Mouse (Mus musculus): ENCODE data around the gene Baz1a. TPM values are rescaled to one million over a fixed set of nuclear protein-coding genes. Genes with fewer than 3 reads are reported as not detected.

Baz1a gene
- polyA plus RNA-seq, 1 experiment from 2014 or later, result 32.3 TPM

- Histone ChIP-seq H3K9me3 (replicated peaks) (no peaks in the 10 kb centered on the region), H3K27ac (no peak overlapping the region)
- DNase-seq, result no peak
These were observed 169.7 kb downstream of the Baz1a start for GRCm38 (mm10) chr12:54844415-54844814.

More at GRCm38 (mm10) chr12:54844415-54844814, 169.7 kb downstream of the Baz1a start:
- no peak for ATAC-seq (ENCODE audit: low read depth)
- no peak overlapping the region for H3K9ac ChIP-seq
- no peaks in the 10 kb centered on the region for H3K27me3 ChIP-seq
- H3K36me3 ChIP-seq, result no peaks in the 10 kb centered on the region
- no peaks in the 10 kb centered on the region for H3K4me1 ChIP-seq (replicated peaks)
- H3K4me2 ChIP-seq, result no peak overlapping the region
- no peak overlapping the region for H3K4me3 ChIP-seq (replicated peaks)

Other genes with a start within 250 kb of the Baz1a start
- gene Snx6, start 218.6 kb downstream of the Baz1a start, polyA plus RNA-seq (2015; fragmentation: Nextera tagmentation; extraction: Ambion mirVana), result 60.1 and 72.8 TPM in 2 replicates
- 37.1 and 44.2 TPM in 2 replicates for gene Cfl2, start 151.5 kb downstream of the Baz1a start, polyA plus RNA-seq (2015; fragmentation: Nextera tagmentation; extraction: Ambion mirVana)
- not detected in 2 replicates for gene Gm20403, start 27.8 kb downstream of the Baz1a start, polyA plus RNA-seq (2015; fragmentation: Nextera tagmentation; extraction: Ambion mirVana)
- 30.6 and 32.9 TPM in 2 replicates for gene 2700097O09Rik, start 65.8 kb upstream of the Baz1a start, polyA plus RNA-seq (2015; fragmentation: Nextera tagmentation; extraction: Ambion mirVana)
- gene Srp54a, start 65.9 kb upstream of the Baz1a start, polyA plus RNA-seq (2015; fragmentation: Nextera tagmentation; extraction: Ambion mirVana), result 94.7 and 121 TPM in 2 replicates
- 12.7 and 13.7 TPM in 2 replicates for gene Fam177a, start 110.1 kb upstream of the Baz1a start, polyA plus RNA-seq (2015; fragmentation: Nextera tagmentation; extraction: Ambion mirVana)
- gene Srp54b, start 140.8 kb upstream of the Baz1a start, polyA plus RNA-seq (2015; fragmentation: Nextera tagmentation; extraction: Ambion mirVana), result 35.6 and 39.9 TPM in 2 replicates
- not detected in 2 replicates for gene 1700047I17Rik2, start 185.2 kb upstream of the Baz1a start, polyA plus RNA-seq (2015; fragmentation: Nextera tagmentation; extraction: Ambion mirVana)
- gene Srp54c, start 215.8 kb upstream of the Baz1a start, polyA plus RNA-seq (2015; fragmentation: Nextera tagmentation; extraction: Ambion mirVana), result 40.8 and 57.3 TPM in 2 replicates

All from liver, embryonic 13.5 days (tissue).